Mouse (Mus musculus) right cerebral cortex, postnatal 10 days (tissue): Measurements from ENCODE around the gene Fyn.
A peak's percentile ranks its signal among the peaks of the same experiment; 100 is the strongest.

Experiments used
- DNase-seq, 2 experiments: peaks; one replicate each; pipeline ENCODE4 v3.0.0; 2021; ENCODE audit warnings: low spot score in 2 of 2

The Fyn gene

GRCm38 (mm10) chr10:39471714-39472531 is 103.3 kb downstream of the Fyn start:
- DNase-seq, result peak; percentile 66 to 68

- DNase-seq, result peak in 1 of 2 experiments; percentile 21
Observed at GRCm38 (mm10) chr10:39472923-39473322, 104.3 kb downstream of the Fyn start.

DNA sequence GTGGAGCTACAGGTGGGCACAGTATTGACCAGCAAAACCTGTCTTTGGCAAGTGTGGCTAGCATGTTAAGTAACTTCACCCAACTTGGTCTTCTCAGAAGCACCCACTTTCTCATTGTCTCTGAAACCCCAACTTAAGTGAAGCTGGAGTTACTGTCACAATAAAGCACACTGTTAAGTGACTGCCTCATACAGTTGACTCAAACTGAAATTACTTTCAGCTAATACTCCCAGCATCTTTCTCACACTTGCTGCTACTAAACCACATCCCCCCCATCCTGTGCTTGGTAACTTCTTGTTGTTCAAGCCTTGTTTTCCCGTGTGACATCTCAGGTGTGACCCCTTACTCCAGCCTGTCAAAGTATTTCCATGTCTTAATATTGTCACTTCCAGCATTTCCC is 110.7 kb downstream of the Fyn start:
- no peak for DNase-seq

DNA sequence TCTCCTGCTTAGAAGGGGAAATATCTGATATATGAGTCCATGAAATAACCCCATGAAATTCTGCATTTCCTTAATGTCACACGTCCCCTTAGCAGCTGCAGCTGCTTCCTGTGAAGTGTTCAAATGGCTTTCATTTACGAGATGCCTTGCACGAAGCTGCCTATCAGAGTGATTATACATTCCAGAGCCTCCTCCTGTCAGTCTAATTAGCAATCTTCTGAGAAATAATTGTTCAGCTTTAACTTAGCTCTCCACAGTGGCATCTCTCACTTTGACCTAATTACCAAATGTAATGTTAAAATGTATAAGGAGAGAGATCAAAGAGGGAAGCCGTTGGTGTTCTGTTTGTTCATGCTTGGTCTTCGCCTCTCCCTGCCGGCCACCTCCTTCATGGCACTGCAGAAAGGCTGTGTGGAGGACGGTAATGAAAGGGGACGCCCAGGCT is 115.7 kb downstream of the Fyn start:
- DNase-seq, result no peak

- no peak for DNase-seq
Observed at GRCm38 (mm10) chr10:39484892-39485291, 116.2 kb downstream of the Fyn start.

DNA sequence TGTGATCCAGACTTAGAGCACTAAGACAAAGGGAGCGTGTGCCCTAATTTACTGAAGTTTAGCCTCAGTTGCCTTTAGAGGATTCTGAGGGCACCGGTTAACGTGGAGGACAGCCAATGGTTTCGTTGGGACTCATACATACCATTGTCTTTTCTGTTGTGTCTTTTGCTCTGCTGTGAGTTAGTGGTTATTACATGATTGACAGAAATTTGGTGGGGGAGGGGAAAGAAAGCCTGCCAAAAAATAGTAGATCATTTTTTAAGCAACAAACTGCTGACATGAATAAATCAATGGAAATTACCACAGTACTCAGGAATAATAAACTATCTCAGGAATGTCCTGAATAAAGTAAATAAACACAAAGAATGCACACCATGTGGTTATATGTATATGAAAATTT is 117.3 kb downstream of the Fyn start:
- no peak for DNase-seq

DNA sequence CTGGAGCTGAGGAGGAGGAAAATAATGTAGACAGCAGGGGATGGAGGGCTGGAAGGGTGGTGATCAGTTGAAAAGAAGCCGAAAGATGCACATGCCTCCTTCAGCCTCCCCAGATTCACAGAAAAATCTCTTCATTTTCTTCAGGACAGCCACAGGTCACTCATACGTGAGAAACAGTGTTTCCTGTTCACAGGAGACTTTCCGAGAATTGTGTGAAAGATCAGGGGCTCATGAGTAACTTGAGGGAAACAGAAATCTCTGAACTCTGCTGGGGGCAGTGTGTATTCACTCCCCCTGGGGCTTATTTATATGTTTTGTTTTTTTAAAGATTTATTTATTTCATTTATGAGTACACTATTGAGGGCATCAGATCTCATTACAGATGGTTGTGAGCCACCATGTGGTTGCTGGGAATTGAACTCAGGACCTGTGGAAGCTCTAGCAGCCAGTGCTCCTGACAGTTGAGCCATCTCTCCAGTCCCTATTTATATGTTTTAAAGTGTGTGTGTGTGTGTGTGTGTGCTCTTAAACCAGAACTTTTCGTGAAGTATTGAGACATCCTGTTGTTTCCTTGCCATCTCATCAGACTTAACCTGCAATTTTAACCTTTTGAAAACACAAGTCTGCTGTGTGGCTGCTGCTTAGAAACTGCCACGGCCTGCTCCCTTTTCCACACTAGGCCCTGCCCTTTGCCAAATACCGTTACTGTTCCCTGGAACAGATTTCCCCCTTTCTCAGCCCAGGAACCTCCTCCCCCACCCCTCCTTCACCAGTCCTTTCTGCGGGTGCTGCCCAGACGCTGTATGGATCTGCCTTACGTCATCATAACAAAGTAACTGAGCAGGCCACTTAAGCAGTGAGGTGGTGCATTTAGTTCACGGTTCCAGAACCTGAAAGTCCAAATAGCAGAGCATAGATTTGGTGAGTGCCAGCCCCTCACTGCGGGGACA is 118.1 kb downstream of the Fyn start:
- no peak for DNase-seq

DNA sequence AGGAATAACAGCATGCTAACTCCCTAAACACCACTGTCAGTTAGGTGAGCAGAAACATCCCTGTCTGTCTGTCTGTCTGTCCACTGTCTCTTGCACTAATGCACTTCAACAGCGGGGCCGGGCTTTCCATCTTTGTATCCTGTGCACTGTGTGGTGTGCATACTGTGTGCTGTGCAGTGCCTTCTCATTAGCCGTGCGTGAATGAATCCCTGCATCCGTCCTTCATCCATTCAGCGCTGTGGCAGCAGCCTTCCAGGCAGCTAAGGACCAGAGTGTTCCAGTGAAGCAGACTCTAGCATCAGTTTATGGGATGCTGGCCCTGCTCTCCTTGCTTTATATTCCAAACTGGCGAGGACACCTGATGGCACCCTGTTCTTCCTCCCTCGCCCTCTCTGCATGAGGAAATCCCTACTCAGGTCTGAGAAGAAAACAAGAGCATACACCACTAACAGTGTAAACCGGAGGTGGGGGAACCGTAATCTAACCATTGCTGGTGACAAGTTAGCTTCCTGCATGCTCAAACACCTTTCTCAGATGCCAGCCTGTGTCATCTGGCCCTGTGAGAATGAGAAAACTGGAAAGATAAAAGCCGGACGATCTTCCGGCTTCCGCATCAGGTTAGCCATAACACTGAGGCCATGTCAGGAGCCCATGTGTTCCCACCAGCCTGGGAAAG is 119.2 kb downstream of the Fyn start:
- no peak for DNase-seq

GRCm38 (mm10) chr10:39488542-39488941 is 119.9 kb downstream of the Fyn start:
- DNase-seq, result no peak

GRCm38 (mm10) chr10:39488956-39489355 is 120.3 kb downstream of the Fyn start:
- no peak for DNase-seq

DNA sequence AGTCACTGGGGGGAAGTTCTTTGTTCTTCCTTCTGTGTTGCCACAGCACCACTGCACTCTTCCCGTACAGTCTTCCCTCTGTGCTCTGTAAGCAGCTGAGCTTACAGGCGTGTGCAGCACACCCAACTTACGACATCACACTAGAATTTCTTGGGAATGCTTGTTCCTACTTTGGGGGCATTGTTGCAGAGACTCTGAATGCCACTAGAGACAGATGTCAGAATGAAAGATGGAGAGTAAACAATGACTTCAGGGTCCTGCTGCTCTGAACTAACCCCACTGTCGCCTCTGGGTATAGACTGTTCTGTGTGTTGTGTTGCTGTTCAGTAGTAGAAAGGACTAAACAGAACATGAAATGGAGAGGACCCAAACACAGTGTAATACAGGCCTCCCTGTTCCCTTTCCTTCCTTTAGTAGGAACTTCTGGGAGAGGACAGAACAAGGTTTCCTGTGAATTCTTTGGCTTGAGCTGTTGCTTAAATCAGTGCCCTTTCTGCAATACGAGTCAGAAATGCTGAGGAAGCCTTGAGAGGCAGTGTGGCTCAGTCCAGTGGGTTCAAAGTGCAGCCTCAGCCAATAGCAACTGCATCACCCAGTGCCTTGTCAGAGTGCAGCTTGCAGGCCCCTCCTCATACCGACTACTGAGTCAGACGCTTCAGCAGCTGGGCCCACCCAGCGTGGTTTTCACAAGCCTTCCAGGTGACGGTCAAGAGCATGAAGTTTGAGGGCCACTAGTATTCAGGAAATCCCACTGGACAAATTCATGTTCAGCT is 121.9 kb downstream of the Fyn start:
- DNase-seq, result no peak

DNA sequence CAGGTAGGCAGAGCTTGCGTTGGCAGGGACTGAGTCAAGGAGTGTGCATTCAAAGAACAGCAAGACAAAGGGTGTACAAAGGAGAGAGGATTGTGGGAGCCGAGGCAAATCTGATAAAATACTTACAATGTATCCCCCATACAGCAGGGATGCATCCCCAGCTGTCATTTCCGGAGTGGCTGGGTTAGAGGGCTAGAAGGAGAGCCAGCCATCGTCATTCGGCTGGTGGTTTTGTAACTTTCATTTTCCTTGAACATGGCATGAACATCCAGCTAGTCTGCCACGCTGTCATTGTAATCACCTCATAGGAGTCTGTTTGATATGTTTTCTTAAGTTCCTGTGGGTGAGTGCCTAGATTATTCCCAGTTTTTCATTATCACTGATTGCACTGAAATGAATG is 123.5 kb downstream of the Fyn start:
- DNase-seq, result no peak

GRCm38 (mm10) chr10:39493007-39493406 is 124.4 kb downstream of the Fyn start:
- no peak for DNase-seq

DNA sequence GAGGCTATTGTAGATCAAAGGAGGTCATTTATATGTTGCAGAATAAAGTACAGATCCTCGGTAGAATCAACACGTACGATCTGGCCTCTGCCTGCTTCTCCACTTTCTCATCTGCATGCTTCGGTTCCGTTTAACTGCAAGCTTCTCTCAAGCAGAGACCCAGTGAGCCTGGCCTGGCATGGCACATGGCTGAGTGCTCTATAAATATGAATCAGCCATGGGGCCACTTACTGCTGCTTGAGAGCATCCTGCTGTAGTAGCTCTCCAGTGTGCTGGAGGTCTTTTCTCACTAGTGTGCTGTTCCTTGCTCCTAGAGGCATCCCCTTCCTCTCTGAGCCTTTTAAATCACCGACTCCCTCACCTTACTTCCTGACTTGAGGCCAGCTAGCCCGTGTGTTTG is 130.0 kb downstream of the Fyn start:
- DNase-seq, result no peak

DNA sequence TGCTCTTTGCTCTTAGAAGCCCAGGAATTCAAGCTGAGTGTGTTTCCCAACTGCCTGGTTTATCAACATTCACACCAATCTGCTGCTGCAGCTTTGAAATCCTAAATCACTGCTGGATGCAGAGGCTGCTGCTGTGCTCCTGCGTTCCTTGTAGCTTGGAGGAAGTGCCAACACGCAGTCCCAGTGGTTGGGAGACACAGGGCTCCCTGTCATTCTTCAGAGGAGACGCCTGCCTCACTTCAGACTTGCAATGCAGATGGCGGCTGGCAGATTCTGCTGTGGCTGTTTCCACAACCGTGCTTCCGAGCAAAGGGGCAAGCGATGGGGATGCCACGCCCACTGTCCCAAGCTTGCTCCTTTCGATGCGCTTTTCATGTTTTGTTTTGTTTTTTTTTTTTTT is 132.9 kb downstream of the Fyn start:
- DNase-seq, result peak in 1 of 2 experiments; percentile 57

DNA sequence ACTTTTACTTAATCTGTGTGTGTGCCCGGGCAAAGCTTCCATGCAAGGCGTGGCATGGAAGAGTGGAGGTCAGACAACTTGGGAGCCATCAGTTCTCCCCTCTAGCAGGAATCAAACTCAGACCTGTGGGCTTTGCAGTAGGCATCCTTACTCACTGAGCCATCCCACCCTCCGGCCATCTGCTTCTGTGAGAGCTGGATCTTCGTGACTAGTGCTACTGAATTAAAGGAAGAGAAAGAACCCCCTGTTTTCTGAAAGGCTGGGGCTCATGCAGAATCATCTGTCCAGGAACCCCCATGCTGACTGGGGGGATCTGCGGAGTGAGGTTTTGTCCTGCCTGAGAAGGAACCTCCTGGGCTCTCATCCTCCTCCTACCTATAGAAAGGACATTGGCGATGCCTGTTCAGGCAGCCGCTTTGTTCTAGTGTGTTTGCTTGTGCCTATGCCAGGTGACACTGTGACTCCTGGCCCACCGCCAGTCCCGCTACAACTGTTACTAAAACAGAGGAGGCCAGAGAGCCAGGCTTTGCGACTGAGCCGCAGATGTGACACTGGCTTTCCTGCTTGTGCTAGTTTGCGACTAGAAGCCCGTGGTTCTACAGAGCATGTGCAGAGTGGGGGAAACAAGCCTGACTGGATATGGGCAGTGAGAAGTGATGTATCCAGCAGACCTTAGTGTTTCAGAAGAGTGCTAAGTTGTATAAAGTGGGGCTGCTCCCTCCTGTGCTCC is 133.5 kb downstream of the Fyn start:
- peak; percentile 75 to 76 for DNase-seq

DNA sequence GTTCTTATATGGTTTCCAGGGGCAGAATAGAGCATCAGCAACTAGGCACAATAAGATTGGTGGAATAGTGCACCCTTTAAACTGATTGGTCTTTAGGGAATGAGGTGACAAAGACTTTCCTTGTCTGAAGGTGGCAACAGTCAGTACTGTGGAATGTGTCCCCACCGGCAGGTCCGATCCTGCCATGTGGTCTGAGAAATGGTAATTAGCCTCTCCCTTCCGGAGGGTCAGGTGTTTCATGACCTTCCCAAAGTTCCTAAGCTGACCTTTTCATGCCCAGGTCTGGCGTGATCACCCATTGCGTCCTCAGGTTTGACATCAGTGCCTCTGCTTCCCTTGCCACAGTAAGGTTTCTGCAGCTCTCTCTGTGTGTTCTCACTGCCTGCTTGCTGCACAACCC is 134.7 kb downstream of the Fyn start:
- no peak for DNase-seq

- peak; percentile 75 to 82 for DNase-seq
Observed at GRCm38 (mm10) chr10:39505007-39505406, 136.4 kb downstream of the Fyn start.

- DNase-seq, result no peak
Observed at GRCm38 (mm10) chr10:39505621-39506020, 137.0 kb downstream of the Fyn start.

GRCm38 (mm10) chr10:39506353-39506752 is 137.7 kb downstream of the Fyn start:
- no peak for DNase-seq

GRCm38 (mm10) chr10:39506831-39507230 is 138.2 kb downstream of the Fyn start:
- peak in 1 of 2 experiments; percentile 52 for DNase-seq
